In the genomic region with DNA sequence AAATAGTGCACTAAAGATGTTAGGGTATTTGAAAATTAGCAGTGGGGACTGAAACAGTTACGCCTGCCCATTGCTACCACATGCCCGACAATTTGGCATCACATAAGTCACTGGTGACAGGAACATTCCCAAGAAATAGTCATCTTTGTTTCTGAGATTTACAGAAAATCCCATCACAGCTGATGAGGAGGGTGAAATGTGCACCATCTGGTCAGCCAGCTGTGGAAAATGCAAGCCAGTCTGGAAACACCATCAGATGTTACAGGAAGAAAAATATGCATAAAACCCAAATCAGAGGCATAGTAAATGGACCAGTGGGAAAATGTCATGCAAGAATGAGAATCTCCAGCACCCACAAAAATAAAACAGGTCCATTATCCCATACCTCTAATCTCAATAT, we compare ENCODE assay signal across 26 mouse cellular contexts.
DNase-seq lines count a peak whose midpoint lies in the region; ATAC-seq and TF ChIP-seq lines count a peak whose summit lies in the region.
"Had no signal": no experiment of that assay in that cellular context is flagged by ENCODE, and none has a peak within 500 bp of the region (broad histone marks: within the 10 kb centered on the region; RNA-seq: fewer than 3 reads in every experiment).

No protein-coding gene starts in this region.

- no peak for ATAC-seq in lung, postnatal 0 days
- ATAC-seq: forebrain, embryonic 13.5 days; intestine, embryonic 15.5 days; liver, postnatal 0 days; midbrain, embryonic 15.5 days had no signal

- no peak overlapping the region for H3K4me2 ChIP-seq in lung, postnatal 0 days (replicated peaks; ENCODE audit: low read depth, low read length)
- H3K4me2 ChIP-seq: forebrain, embryonic 13.5 days; hindbrain, embryonic 15.5 days; intestine, embryonic 15.5 days; kidney, embryonic 15.5 days; midbrain, embryonic 15.5 days had no signal

- H3K27ac ChIP-seq in lung, postnatal 0 days (ENCODE audit: low read length) = no peak overlapping the region
- no peak overlapping the region for H3K27ac ChIP-seq in heart, embryonic 10.5 days
- H3K27ac ChIP-seq: forebrain, embryonic 13.5 days; hindbrain, embryonic 15.5 days; intestine, embryonic 15.5 days; kidney, embryonic 15.5 days; limb, embryonic 10.5 days; midbrain, embryonic 15.5 days had no signal

- TF ChIP-seq EP300 in lung, postnatal 0 days (IDR thresholded peaks at IDR 0.05) = no peak

- DNase-seq in lung, adult 18-20 months = peak; percentile 9 to 18
- no peak for DNase-seq in lung, postnatal 0 days (ENCODE audit: low spot score)
- peak; percentile 32 to 55 for DNase-seq in layer of hippocampus, adult 18-20 months (ENCODE audit: low spot score in 2 of 2)
- DNase-seq in layer of hippocampus, postnatal 36 days = peak; percentile 33 to 42
- DNase-seq in lung, postnatal 4 days = peak; percentile 20 to 51
- no peak for DNase-seq in heart, embryonic 10.5 days (ENCODE audit: low spot score)
- no peak for DNase-seq in thymus, postnatal 36 days
- no peak for DNase-seq in embryo, embryonic 9.5 days (ENCODE audit: extremely low spot score)
- DNase-seq: adrenal gland, postnatal 14 days; cerebellum, adult 18-20 months; cerebellum, postnatal 36 days; gastrocnemius, postnatal 14 days; heart, adult 18-20 months; heart, postnatal 36 days; liver, postnatal 0 days; spleen, adult 18-20 months; thymus, adult 2 months had no signal

- no peak overlapping the region for H3K9ac ChIP-seq in lung, postnatal 0 days (replicated peaks; ENCODE audit: low read depth)
- H3K9ac ChIP-seq: forebrain, embryonic 13.5 days; hindbrain, embryonic 15.5 days; intestine, embryonic 15.5 days; kidney, embryonic 15.5 days; liver, postnatal 0 days; midbrain, embryonic 15.5 days had no signal

- no peaks in the 10 kb centered on the region for H3K36me3 ChIP-seq in lung, postnatal 0 days (ENCODE audit: insufficient read depth, low read length)
- H3K36me3 ChIP-seq in heart, embryonic 10.5 days = no peaks in the 10 kb centered on the region
- H3K36me3 ChIP-seq: hindbrain, embryonic 15.5 days; intestine, embryonic 15.5 days; kidney, embryonic 15.5 days; limb, embryonic 10.5 days; midbrain, embryonic 15.5 days had no signal

- H3K4me3 ChIP-seq in lung, postnatal 0 days (ENCODE audit: low read depth, low read length) = no peak overlapping the region
- H3K4me3 ChIP-seq in heart, embryonic 10.5 days = no peak overlapping the region
- H3K4me3 ChIP-seq: forebrain, embryonic 13.5 days; hindbrain, embryonic 15.5 days; intestine, embryonic 15.5 days; kidney, embryonic 15.5 days; limb, embryonic 10.5 days; megakaryocyte, embryonic 14.5 days; midbrain, embryonic 15.5 days; myocyte had no signal

- 65% methylated on average over 2 of the region's 2 CpGs for WGBS in lung, postnatal 0 days
- WGBS in heart, embryonic 10.5 days = 85% methylated on average over 2 of the region's 2 CpGs

- no peak for TF ChIP-seq CTCF in lung, postnatal 0 days (IDR thresholded peaks at IDR 0.05)

- no peaks in the 10 kb centered on the region for H3K9me3 ChIP-seq in lung, postnatal 0 days (ENCODE audit: low read length)
- no peaks in the 10 kb centered on the region for H3K9me3 ChIP-seq in heart, embryonic 10.5 days
- H3K9me3 ChIP-seq: forebrain, embryonic 13.5 days; hindbrain, embryonic 15.5 days; intestine, embryonic 15.5 days; kidney, embryonic 15.5 days; limb, embryonic 10.5 days; megakaryocyte, embryonic 14.5 days; midbrain, embryonic 15.5 days had no signal

- no peaks in the 10 kb centered on the region for H3K27me3 ChIP-seq in lung, postnatal 0 days (replicated peaks; ENCODE audit: insufficient read depth, low read length)
- no peaks in the 10 kb centered on the region for H3K27me3 ChIP-seq in heart, embryonic 10.5 days (ENCODE audit: insufficient read depth, poor library complexity, severe bottlenecking)
- H3K27me3 ChIP-seq: CH12.LX; forebrain, embryonic 13.5 days; hindbrain, embryonic 15.5 days; intestine, embryonic 15.5 days; kidney, embryonic 15.5 days; megakaryocyte, embryonic 14.5 days; midbrain, embryonic 15.5 days had no signal

- no peaks in the 10 kb centered on the region for H3K4me1 ChIP-seq in lung, postnatal 0 days (ENCODE audit: insufficient read depth, low read depth, low read length)
- no peaks in the 10 kb centered on the region for H3K4me1 ChIP-seq in heart, embryonic 10.5 days
- H3K4me1 ChIP-seq: forebrain, embryonic 13.5 days; hindbrain, embryonic 15.5 days; intestine, embryonic 15.5 days; kidney, embryonic 15.5 days; limb, embryonic 10.5 days; megakaryocyte, embryonic 14.5 days; midbrain, embryonic 15.5 days had no signal

Comparison
In these comparisons a context has a peak if more than half of its experiments do, and no peak if none do; other contexts are left out.
1. DNase-seq: peak in lung, adult 18-20 months (2 of 2), layer of hippocampus, adult 18-20 months (2 of 2), layer of hippocampus, postnatal 36 days (2 of 2) and lung, postnatal 4 days (2 of 2); none in lung, postnatal 0 days (single experiment), heart, embryonic 10.5 days (single experiment), thymus, postnatal 36 days (0 of 2) and embryo, embryonic 9.5 days (single experiment).